Mouse (Mus musculus): ENCODE measurements around the gene Isl2.

- no peak for TF ChIP-seq CTCF (IDR thresholded peaks at IDR 0.05)
- no peak for TF ChIP-seq EP300 (IDR thresholded peaks at IDR 0.05)
Observed at GRCm38 (mm10) chr9:55541681-55542365, 3.4 kb downstream of the Isl2 start.
